Mouse (Mus musculus) intestine, embryonic 14.5 days (tissue): Measurements from ENCODE around the gene Nab2. TPM values are rescaled to one million over a fixed set of nuclear protein-coding genes. Genes with fewer than 3 reads are reported as not detected.

Experiments used
- ATAC-seq: fragments of 200-750 bp; cut with Nextera tagmentation; replicated peaks from 2 replicates; pipeline ENCODE4 v1.8.0; 2017; ENCODE audit warnings: low read depth, moderate number of reproducible peaks, moderate TSS enrichment, moderate library complexity; ENCODE audit not compliant: low FRiP score, low TSS enrichment
- DNase-seq: peaks from one replicate; pipeline ENCODE4 v3.0.0-alpha.2; 2018; ENCODE audit warnings: low spot score
- H3K27ac ChIP-seq: fragments of 300-500 bp; sonication (generic); 2 replicates; pipeline ENCODE4 v1.5.1; 2014; ENCODE audit warnings: low read depth, mild to moderate bottlenecking, control low read depth
- H3K27me3 ChIP-seq: fragments of 300-500 bp; sonication (generic); replicated peaks from 2 replicates; pipeline ENCODE4 v1.6.1; 2014; ENCODE audit warnings: low read length, control low read depth; ENCODE audit not compliant: control insufficient read depth, insufficient read depth
- H3K36me3 ChIP-seq: fragments of 300-500 bp; sonication (generic); 2 replicates; pipeline ENCODE4 v1.6.1; 2014; ENCODE audit warnings: low read length, control low read depth; ENCODE audit not compliant: control insufficient read depth, insufficient read depth
- H3K4me1 ChIP-seq: fragments of 300-500 bp; sonication (generic); replicated peaks from 2 replicates; pipeline ENCODE4 v1.6.1; 2014; ENCODE audit warnings: low read length, control low read depth, mixed read lengths; ENCODE audit not compliant: control insufficient read depth, insufficient read depth
- H3K4me2 ChIP-seq: fragments of 300-500 bp; sonication (generic); 2 replicates; pipeline ENCODE4 v1.6.1; 2014; ENCODE audit warnings: low read length
- H3K4me3 ChIP-seq: fragments of 300-500 bp; sonication (generic); 2 replicates; pipeline ENCODE4 v1.5.1; 2014; ENCODE audit warnings: low read depth, low read length, control low read depth, mixed read lengths
- H3K9ac ChIP-seq: fragments of 300-500 bp; sonication (generic); 2 replicates; pipeline ENCODE4 v1.6.1; 2014; ENCODE audit warnings: mild to moderate bottlenecking, low read length
- H3K9me3 ChIP-seq: fragments of 300-500 bp; sonication (generic); 2 replicates; pipeline ENCODE4 v1.6.1; 2016; ENCODE audit warnings: low read length, control low read depth; ENCODE audit not compliant: control insufficient read depth
- WGBS: fragments of 180-500 bp; shearing (Covaris S2); extraction: QIAGEN DNeasy Blood & Tissue Kit; methylation state at CpG from one replicate; pipeline ENCODE4 v1.1.7; 2014; 5-methylcytosine and 5-hydroxymethylcytosine counted together
- polyA plus RNA-seq: library from polyadenylated mRNA; unstranded; fragments of >200 nt; fragmentation: Nextera tagmentation; extraction: Ambion mirVana; gene quantifications from 2 replicates; pipeline ENCODE4 v1.2.1, GENCODE M21; 2014

Gene Nab2
- polyA plus RNA-seq, 1 experiment from 2014 or later = 7.5 TPM

DNA sequence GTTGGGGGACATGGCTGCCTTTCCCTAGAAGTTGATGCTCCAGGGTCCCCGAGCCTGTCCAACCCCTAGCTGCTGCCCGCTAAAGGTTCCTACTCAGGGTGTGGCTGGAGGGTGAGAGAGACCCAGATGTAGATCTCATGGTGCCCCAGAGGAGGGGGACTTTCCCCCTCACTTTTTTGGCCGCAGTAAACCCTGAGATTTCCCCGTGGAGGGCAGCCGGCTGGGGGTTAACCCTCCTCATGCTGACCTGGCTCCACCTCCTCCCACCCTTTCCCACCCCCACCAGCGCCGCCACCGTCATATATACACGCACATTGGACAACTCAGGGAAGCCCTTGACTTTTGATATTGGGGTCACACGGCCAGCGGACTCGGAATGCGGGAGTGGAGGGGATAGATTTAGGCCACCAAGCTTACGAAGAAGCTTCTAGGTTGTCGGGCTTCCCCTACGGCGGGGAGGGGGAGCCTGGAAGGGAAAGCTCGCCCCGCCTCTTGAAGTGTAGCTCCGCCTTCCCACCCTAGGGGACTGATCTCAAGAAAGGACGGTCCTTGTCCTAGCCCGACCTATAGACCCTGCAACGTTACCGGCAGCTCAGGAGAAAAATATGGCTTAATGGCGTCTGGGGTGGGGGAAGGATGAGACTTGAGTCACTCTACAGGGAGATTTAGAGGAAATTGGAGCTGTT lies 24.7 kb downstream of the Nab2 start:
- peak; percentile 32; the same call in 1 of the 2 replicates for ATAC-seq
- H3K27ac ChIP-seq = peak overlapping the region; percentile 83
- peak; percentile 87 for DNase-seq

DNA sequence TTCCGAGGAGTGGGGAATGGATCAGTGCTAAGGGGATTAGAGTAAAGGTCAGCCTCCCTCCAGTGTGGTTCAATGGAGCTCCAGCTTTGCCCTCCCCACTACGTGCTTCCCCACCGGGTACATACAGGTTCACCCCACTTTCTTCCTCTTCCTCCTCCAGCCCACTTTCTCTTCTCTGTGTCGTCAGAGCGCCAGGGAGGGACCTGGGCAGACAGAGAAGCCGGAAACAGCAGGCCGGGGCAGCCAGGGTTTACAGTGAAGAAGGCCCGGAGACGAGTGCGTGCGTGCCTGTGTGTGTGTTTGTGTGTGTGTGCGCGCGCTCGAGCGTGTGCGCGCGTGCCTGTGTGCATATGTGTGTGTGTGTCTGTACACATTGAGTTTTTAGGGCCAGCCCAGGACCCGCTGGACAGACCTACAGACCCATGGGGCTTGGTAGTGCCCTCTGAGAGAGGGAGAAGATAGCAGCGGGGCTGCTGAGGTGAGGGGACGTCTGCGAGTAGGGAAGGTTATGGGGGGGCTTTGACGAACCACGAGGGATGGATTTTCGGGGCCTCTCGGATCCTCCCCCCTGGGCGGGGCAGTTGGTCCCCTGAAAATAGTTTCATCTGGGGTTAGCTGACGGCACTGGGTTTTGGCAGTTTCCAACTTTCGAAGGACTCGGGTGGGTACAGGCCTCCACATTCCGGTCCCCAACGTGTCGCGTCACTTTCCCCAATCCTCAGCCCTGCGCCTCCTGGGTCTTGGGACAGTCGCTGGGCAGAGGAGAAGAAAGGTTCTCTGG lies 25.4 kb downstream of the Nab2 start, which contains the start of gene Stat6:
Gene Stat6, plus strand, starts transcription at position 215 of the 781 bp plus-strand sequence.
- peak within 1 kb of the TSS; percentile 49 for H3K4me3 ChIP-seq

More for the DNA sequence above, 24.7 kb downstream of the Nab2 start:
- H3K4me3 ChIP-seq = peak overlapping the region; percentile 49
- peak overlapping the region; percentile 65 for H3K9ac ChIP-seq
- under 1% methylated on average over 25 of the region's 25 CpGs for WGBS
- H3K27me3 ChIP-seq = no peaks in the 10 kb centered on the region
- H3K36me3 ChIP-seq = peaks cover 10% of the 10 kb centered on the region; the same call in 1 of the 2 replicates
- peaks cover 16% of the 10 kb centered on the region; the same call in 1 of the 2 replicates for H3K4me1 ChIP-seq
- H3K9me3 ChIP-seq = no peaks in the 10 kb centered on the region
- H3K4me2 ChIP-seq = peak overlapping the region; percentile 69

DNA sequence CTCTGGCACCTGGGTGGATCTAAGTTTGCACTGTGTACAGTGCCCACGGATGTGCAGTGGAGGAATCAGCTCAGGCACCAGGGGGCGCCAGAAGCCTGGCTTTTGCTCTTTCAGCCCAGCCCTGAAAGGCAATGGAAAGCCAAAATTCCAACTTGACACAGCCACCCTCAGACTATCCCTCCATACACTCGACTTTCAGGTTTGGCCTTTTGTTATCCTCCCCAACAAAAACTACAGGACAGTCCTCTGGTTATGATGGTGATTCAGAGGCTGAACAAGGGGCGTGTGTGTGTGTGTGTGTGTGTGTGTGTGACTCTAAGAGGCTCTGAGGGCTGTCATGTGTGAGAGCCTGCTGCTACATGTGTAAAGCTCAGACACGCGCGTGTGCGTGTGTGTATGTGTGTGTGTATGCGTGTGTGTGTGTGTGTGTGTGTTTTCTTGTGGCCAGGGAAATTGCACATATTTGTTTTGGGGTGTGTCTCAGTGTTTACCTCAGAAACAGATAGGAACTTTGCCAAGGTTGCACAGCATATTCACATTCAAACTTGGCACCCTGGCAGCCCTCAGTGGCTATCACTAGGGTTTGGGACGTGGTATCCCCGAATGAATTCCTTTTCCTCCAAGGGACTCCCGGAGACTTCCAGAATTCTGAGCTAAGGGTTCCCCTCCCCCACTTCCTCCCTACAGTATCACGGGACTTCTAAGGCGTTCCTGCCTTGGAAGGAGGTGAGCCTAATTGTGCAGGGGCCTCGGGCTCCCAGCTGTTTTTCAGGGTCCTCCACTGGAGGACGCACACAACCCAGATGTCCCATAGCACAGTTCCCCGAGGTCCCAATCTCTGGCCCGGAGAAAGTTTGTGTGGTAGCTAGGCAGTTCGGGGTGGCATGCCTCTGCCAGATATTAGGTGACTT lies 26.3 kb downstream of the Nab2 start:
- Histone ChIP-seq H3K27ac (peak overlapping the region; percentile 83), H3K27me3 (no peaks in the 10 kb centered on the region), H3K9me3 (no peaks in the 10 kb centered on the region), H3K4me3 (peak overlapping the region; percentile 49), H3K4me2 (peak overlapping the region; percentile 69), H3K4me1 (peaks cover 16% of the 10 kb centered on the region; the same call in 1 of the 2 replicates), H3K9ac (peak overlapping the region; percentile 65), H3K36me3 (0 out of 2 replicates have a peak, but pooled peaks cover 4% of the 10 kb centered on the region)
- WGBS = 6% methylated on average over 19 of the region's 19 CpGs
- peak; percentile 95 for DNase-seq
- ATAC-seq = peak; percentile 68

More for the DNA sequence above, 25.4 kb downstream of the Nab2 start, which contains the start of gene Stat6:
- Histone ChIP-seq H3K9me3 (no peaks in the 10 kb centered on the region), H3K9ac (peak within 1 kb of the TSS; percentile 65), H3K36me3 (0 out of 2 replicates have a peak, but pooled peaks cover 4% of the 10 kb centered on the region), H3K4me1 (peaks cover 16% of the 10 kb centered on the region; the same call in 1 of the 2 replicates), H3K27ac (peak within 1 kb of the TSS; percentile 83), H3K27me3 (no peaks in the 10 kb centered on the region), H3K4me2 (peak within 1 kb of the TSS; percentile 69)
- ATAC-seq (peak; percentile 66), DNase-seq (peak; percentile 89)
- 2% methylated on average over 36 of the region's 37 CpGs for WGBS

DNA sequence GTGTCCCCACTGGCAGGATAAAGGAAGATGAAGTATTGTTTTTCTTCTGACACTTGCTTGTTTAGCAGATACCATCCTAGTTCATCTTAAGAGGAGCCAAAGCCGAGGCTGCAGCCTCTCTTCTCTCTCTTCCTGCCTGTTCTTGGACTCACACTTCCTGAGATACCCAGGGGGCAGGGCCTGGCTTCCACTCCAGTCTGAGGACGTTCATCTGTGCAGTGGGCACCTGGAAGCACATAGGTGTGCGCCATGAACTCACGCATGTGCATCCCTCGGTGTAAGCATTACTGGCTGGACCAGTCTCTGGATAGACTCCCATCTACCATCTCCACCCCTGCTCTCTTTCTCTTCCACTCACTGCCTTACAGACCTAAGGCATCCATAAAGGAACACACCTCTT lies 27.9 kb downstream of the Nab2 start:
- ATAC-seq = no peak
- WGBS = 68% methylated on average over 5 of the region's 5 CpGs
- no peak overlapping the region for H3K9ac ChIP-seq
- H3K9me3 ChIP-seq = no peaks in the 10 kb centered on the region
- H3K4me2 ChIP-seq = no peak overlapping the region
- H3K4me1 ChIP-seq = peaks cover 16% of the 10 kb centered on the region; the same call in 1 of the 2 replicates
- no peaks in the 10 kb centered on the region for H3K36me3 ChIP-seq
- no peaks in the 10 kb centered on the region for H3K27me3 ChIP-seq
- no peak overlapping the region for H3K27ac ChIP-seq
- DNase-seq = no peak
- no peak overlapping the region for H3K4me3 ChIP-seq

DNA sequence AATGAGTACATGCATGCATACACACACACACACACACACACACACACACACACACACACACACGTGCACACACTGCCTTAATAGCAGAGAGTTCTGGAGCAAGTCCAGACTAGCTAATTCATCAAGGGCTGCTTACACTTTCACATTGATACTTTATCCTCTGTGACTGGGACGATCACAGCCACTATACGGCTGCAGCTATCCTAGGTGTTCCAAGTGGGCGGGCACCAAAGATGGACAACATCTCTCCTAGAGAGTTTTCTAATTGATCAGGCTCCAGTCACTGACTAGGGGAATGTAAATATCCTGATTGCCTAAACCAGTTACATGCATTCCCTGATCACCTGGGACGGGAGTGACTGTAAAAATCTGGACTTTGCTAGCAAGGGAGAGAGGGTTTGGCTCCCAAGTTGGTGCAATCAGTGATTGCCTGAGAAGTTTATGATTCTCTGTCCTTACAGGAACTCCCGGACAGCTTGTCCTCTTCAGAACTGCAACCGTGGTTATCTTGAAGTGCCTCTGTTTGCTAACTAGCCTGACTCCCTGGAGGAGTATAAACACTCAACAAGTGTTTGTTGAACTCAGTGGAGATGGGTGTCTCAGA lies 35.6 kb downstream of the Nab2 start:
- H3K9ac ChIP-seq = no peak overlapping the region
- no peaks in the 10 kb centered on the region for H3K9me3 ChIP-seq
- no peak overlapping the region for H3K27ac ChIP-seq
- 34% methylated on average over 7 of the region's 7 CpGs for WGBS
- H3K4me1 ChIP-seq = no peaks in the 10 kb centered on the region
- H3K36me3 ChIP-seq = no peaks in the 10 kb centered on the region
- H3K27me3 ChIP-seq = no peaks in the 10 kb centered on the region
- DNase-seq (no peak), ATAC-seq (no peak)
- H3K4me3 ChIP-seq = no peak overlapping the region
- H3K4me2 ChIP-seq = no peak overlapping the region

DNA sequence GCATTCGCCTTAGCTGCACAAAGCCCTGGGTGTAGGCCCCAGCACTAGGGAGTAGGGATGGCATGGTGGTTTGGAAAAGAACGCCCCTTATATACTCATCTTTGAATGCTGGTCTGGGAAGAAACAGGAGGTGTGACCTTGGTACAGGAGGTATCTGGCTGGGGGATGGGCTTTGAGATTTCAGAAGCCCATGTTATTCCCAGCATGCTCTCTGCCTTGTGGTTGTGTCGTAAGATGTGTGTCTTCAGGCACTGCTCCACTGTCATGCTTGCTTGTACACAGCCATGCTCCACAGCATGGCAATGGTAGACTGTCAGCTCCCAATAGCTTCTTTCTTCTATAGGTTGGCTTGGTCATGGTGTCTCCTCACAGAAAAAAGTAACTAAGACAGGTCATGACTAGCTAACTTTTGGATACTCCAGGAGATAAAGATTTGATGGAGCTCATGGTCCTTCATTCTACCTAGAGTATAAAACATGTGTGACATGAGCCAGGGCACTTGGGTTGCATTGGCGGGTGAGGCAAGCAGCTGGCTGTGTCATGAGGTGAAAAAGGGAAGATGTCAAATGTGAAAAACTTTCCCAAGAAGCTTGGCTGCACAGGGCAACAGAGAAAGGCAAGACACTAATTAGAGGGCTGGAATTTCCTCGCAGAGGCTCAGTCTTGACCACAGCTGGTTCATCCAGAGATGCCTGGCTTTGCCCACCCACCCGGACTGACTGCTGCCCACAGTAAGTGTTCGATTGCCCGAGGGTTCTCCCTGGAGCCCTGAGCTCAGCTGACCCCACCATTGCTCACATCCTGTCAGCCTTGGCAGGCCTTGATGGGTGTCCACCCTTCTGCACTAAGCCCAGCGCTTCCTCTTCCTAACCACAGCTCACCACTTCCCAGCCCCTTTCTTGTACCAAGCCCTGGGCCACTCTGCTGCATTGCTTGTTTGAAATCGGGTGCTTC lies 36.8 kb downstream of the Nab2 start:
- no peak overlapping the region for H3K9ac ChIP-seq
- H3K27ac ChIP-seq = no peak overlapping the region
- no peaks in the 10 kb centered on the region for H3K36me3 ChIP-seq
- DNase-seq = no peak
- peaks cover 2% of the 10 kb centered on the region; the same call in 1 of the 2 replicates for H3K9me3 ChIP-seq
- no peaks in the 10 kb centered on the region for H3K27me3 ChIP-seq
- H3K4me3 ChIP-seq = no peak overlapping the region
- whole genome bisulfite sequencing = 72% methylated on average over 10 of the region's 10 CpGs
- no peak for ATAC-seq
- H3K4me2 ChIP-seq = no peak overlapping the region
- H3K4me1 ChIP-seq = no peaks in the 10 kb centered on the region

DNA sequence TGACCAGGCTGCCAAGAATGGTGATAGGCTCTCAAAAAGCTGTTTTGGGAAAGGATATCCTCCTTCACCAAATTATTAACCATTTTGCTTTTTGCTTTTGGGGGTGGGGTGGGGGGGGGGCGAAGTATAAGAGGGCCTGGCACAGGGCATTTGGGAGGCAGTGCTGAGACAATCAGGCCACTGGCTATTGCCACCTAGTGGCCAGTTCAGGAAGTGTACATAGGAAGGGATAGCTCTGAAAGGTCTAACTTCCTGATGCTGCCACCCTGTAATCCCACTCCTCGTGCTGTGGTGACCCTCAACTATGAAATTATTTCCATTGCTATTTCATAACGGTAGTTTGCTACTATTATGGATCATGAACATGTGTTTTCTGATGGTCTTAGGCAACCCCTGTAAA lies 41.9 kb downstream of the Nab2 start:
- no peak overlapping the region for H3K27ac ChIP-seq

More for the DNA sequence above, 41.9 kb downstream of the Nab2 start:
- Histone ChIP-seq H3K4me3 (no peak overlapping the region), H3K27me3 (no peaks in the 10 kb centered on the region), H3K9ac (no peak overlapping the region), H3K36me3 (no peaks in the 10 kb centered on the region), H3K4me2 (no peak overlapping the region), H3K9me3 (peaks cover 5% of the 10 kb centered on the region; the same call in 1 of the 2 replicates), H3K4me1 (peaks cover 5% of the 10 kb centered on the region; the same call in 1 of the 2 replicates)
- no peak for DNase-seq
- WGBS = 87% methylated on average over 3 of the region's 3 CpGs
- ATAC-seq = no peak
